Mouse (Mus musculus) lung, adult 2 months (tissue): ENCODE measurements around the gene Rc3h2.

Source experiments
- CTCF ChIP-seq: fragments of 200-500 bp; IDR thresholded peaks from 2 replicates; pipeline ENCODE4 v1.5.1; 2011; ENCODE audit warnings: mild to moderate bottlenecking, low read length, control low read depth; ENCODE audit not compliant: insufficient read depth
- POLR2A ChIP-seq: fragments of 200-500 bp; IDR thresholded peaks from 2 replicates; pipeline ENCODE4 v1.6.1; 2011; ENCODE audit warnings: low read depth, mild to moderate bottlenecking, control low read depth, low read length, borderline replicate concordance; ENCODE audit errors: extremely low read depth

GRCm38 (mm10) chr2:37421903-37422302 lies 800 bp downstream of the Rc3h2 start:
- TF ChIP-seq CTCF (no peak), POLR2A (no peak)
